Mouse (Mus musculus): ENCODE results near the gene B4galnt1. TPM values are rescaled to one million over a fixed set of nuclear protein-coding genes. Genes with fewer than 3 reads are reported as not detected.
"Not testable (repeated sequence)": the region's sequence is repeated elsewhere in the genome, so short reads cannot be mapped to it uniquely, and the experiment has no call there.

The B4galnt1 gene
- polyA plus RNA-seq, 1 experiment from 2014 or later = 1.2 TPM

- H3K4me1 ChIP-seq = no peaks in the 10 kb centered on the region
- no peak overlapping the region for H3K9ac ChIP-seq
- WGBS = 84% methylated on average over 7 of the region's 7 CpGs
- H3K27ac ChIP-seq (replicated peaks) = no peak overlapping the region
- H3K36me3 ChIP-seq = no peaks in the 10 kb centered on the region
- H3K9me3 ChIP-seq = 0 out of 2 replicates have a peak, but pooled peaks cover 4% of the 10 kb centered on the region
- no peaks in the 10 kb centered on the region for H3K27me3 ChIP-seq (replicated peaks)
- H3K4me3 ChIP-seq = no peak overlapping the region
- no peak for ATAC-seq (ENCODE audit: extremely low read depth, insufficient number of reproducible peaks, low FRiP score, low TSS enrichment)
- no peak overlapping the region for H3K4me2 ChIP-seq
Measured at GRCm38 (mm10) chr10:127144536-127144935, 20.5 kb upstream of the B4galnt1 start.

- ATAC-seq (ENCODE audit: extremely low read depth, insufficient number of reproducible peaks, low FRiP score, low TSS enrichment) = no peak
Measured at GRCm38 (mm10) chr10:127145303-127145702, 19.7 kb upstream of the B4galnt1 start.

GRCm38 (mm10) chr10:127147135-127147534 is 17.9 kb upstream of the B4galnt1 start:
- no peak for ATAC-seq (ENCODE audit: extremely low read depth, insufficient number of reproducible peaks, low FRiP score, low TSS enrichment)
- WGBS = 70% methylated on average over 6 of the region's 6 CpGs
- H3K27ac ChIP-seq (replicated peaks) = no peak overlapping the region

More at GRCm38 (mm10) chr10:127145303-127145702, 19.7 kb upstream of the B4galnt1 start:
- H3K9me3 ChIP-seq = 0 out of 2 replicates have a peak, but pooled peaks cover 4% of the 10 kb centered on the region
- no peak overlapping the region for H3K9ac ChIP-seq
- H3K4me1 ChIP-seq = no peaks in the 10 kb centered on the region
- H3K4me2 ChIP-seq = no peak overlapping the region
- H3K27me3 ChIP-seq (replicated peaks) = no peaks in the 10 kb centered on the region; the same call in 1 of the 2 replicates
- H3K4me3 ChIP-seq = no peak overlapping the region
- H3K36me3 ChIP-seq = no peaks in the 10 kb centered on the region
- WGBS = 58% methylated on average over 5 of the region's 5 CpGs
- no peak overlapping the region for H3K27ac ChIP-seq (replicated peaks)

GRCm38 (mm10) chr10:127150471-127150872 is 14.6 kb upstream of the B4galnt1 start:
- H3K27me3 ChIP-seq (replicated peaks) = no peaks in the 10 kb centered on the region; the same call in 1 of the 2 replicates
- H3K27ac ChIP-seq (replicated peaks) = no peak overlapping the region
- no peak overlapping the region for H3K4me2 ChIP-seq
- H3K4me3 ChIP-seq = no peak overlapping the region
- H3K9ac ChIP-seq = no peak overlapping the region
- H3K9me3 ChIP-seq = 0 out of 2 replicates have a peak, but pooled peaks cover 5% of the 10 kb centered on the region
- 71% methylated on average over 4 of the region's 4 CpGs for WGBS
- no peak for ATAC-seq (ENCODE audit: extremely low read depth, insufficient number of reproducible peaks, low FRiP score, low TSS enrichment)
- no peaks in the 10 kb centered on the region for H3K36me3 ChIP-seq
- no peaks in the 10 kb centered on the region for H3K4me1 ChIP-seq

More at GRCm38 (mm10) chr10:127147135-127147534, 17.9 kb upstream of the B4galnt1 start:
- no peak overlapping the region for H3K4me2 ChIP-seq
- no peaks in the 10 kb centered on the region; the same call in 1 of the 2 replicates for H3K27me3 ChIP-seq (replicated peaks)
- H3K4me3 ChIP-seq = no peak overlapping the region
- no peaks in the 10 kb centered on the region for H3K36me3 ChIP-seq
- no peak overlapping the region for H3K9ac ChIP-seq
- 0 out of 2 replicates have a peak, but pooled peaks cover 4% of the 10 kb centered on the region for H3K9me3 ChIP-seq
- H3K4me1 ChIP-seq = no peaks in the 10 kb centered on the region

- not testable (repeated sequence) for H3K9ac ChIP-seq; H3K4me1 ChIP-seq; H3K27ac ChIP-seq (replicated peaks); H3K9me3 ChIP-seq; H3K27me3 ChIP-seq (replicated peaks); ATAC-seq (ENCODE audit: extremely low read depth, insufficient number of reproducible peaks, low FRiP score, low TSS enrichment); H3K4me3 ChIP-seq; H3K4me2 ChIP-seq; H3K36me3 ChIP-seq
- 81% methylated on average over 3 of the region's 3 CpGs for WGBS
Measured at GRCm38 (mm10) chr10:127151233-127151632, 13.8 kb upstream of the B4galnt1 start.

- not testable (repeated sequence) for H3K9me3 ChIP-seq; H3K36me3 ChIP-seq; H3K4me3 ChIP-seq; H3K27ac ChIP-seq (replicated peaks); ATAC-seq (ENCODE audit: extremely low read depth, insufficient number of reproducible peaks, low FRiP score, low TSS enrichment); H3K27me3 ChIP-seq (replicated peaks); H3K4me1 ChIP-seq; H3K9ac ChIP-seq; H3K4me2 ChIP-seq
- 80% methylated on average over 10 of the region's 10 CpGs for WGBS
Measured at GRCm38 (mm10) chr10:127152556-127152955, 12.5 kb upstream of the B4galnt1 start.

GRCm38 (mm10) chr10:127153323-127153722 is 11.7 kb upstream of the B4galnt1 start:
- Histone ChIP-seq H3K27ac (replicated peaks) (no peak overlapping the region), H3K9me3 (0 out of 2 replicates have a peak, but pooled peaks cover 5% of the 10 kb centered on the region), H3K4me3 (no peak overlapping the region), H3K27me3 (replicated peaks) (no peaks in the 10 kb centered on the region; the same call in 1 of the 2 replicates), H3K36me3 (no peaks in the 10 kb centered on the region), H3K4me1 (no peaks in the 10 kb centered on the region), H3K9ac (no peak overlapping the region), H3K4me2 (no peak overlapping the region)
- 86% methylated on average over 7 of the region's 7 CpGs for whole genome bisulfite sequencing
- ATAC-seq (ENCODE audit: extremely low read depth, insufficient number of reproducible peaks, low FRiP score, low TSS enrichment) = no peak

GRCm38 (mm10) chr10:127154241-127154640 is 10.8 kb upstream of the B4galnt1 start:
- no peak for ATAC-seq (ENCODE audit: extremely low read depth, insufficient number of reproducible peaks, low FRiP score, low TSS enrichment)
- 89% methylated on average over 2 of the region's 2 CpGs for WGBS
- Histone ChIP-seq H3K27me3 (replicated peaks) (no peaks in the 10 kb centered on the region; the same call in 1 of the 2 replicates), H3K36me3 (no peaks in the 10 kb centered on the region), H3K9me3 (0 out of 2 replicates have a peak, but pooled peaks cover 5% of the 10 kb centered on the region), H3K27ac (replicated peaks) (no peak overlapping the region), H3K4me3 (no peak overlapping the region), H3K4me1 (no peaks in the 10 kb centered on the region), H3K9ac (no peak overlapping the region), H3K4me2 (no peak overlapping the region)

- Histone ChIP-seq H3K27ac (replicated peaks) (no peak overlapping the region), H3K9ac (no peak overlapping the region), H3K4me3 (no peak overlapping the region), H3K9me3 (0 out of 2 replicates have a peak, but pooled peaks cover 5% of the 10 kb centered on the region), H3K4me1 (no peaks in the 10 kb centered on the region), H3K36me3 (no peaks in the 10 kb centered on the region), H3K27me3 (replicated peaks) (peaks cover 3% of the 10 kb centered on the region; the same call in 1 of the 2 replicates), H3K4me2 (no peak overlapping the region)
- ATAC-seq (ENCODE audit: extremely low read depth, insufficient number of reproducible peaks, low FRiP score, low TSS enrichment) = no peak
- 81% methylated on average over 5 of the region's 5 CpGs for WGBS
Measured at GRCm38 (mm10) chr10:127154652-127155051, 10.4 kb upstream of the B4galnt1 start.

- no peak for ATAC-seq (ENCODE audit: extremely low read depth, insufficient number of reproducible peaks, low FRiP score, low TSS enrichment)
- Histone ChIP-seq H3K9ac (no peak overlapping the region), H3K27me3 (replicated peaks) (peaks cover 10% of the 10 kb centered on the region; the same call in 1 of the 2 replicates), H3K4me2 (no peak overlapping the region), H3K36me3 (no peaks in the 10 kb centered on the region), H3K9me3 (0 out of 2 replicates have a peak, but pooled peaks cover 5% of the 10 kb centered on the region), H3K4me1 (no peaks in the 10 kb centered on the region), H3K4me3 (no peak overlapping the region), H3K27ac (replicated peaks) (no peak overlapping the region)
- 87% methylated on average over 1 of the region's 1 CpGs for WGBS
Measured at GRCm38 (mm10) chr10:127156089-127156488, 8.9 kb upstream of the B4galnt1 start.

GRCm38 (mm10) chr10:127156511-127156910 is 8.5 kb upstream of the B4galnt1 start:
- Histone ChIP-seq H3K27ac (replicated peaks) (no peak overlapping the region), H3K27me3 (replicated peaks) (peaks cover 10% of the 10 kb centered on the region; the same call in 1 of the 2 replicates), H3K4me1 (no peaks in the 10 kb centered on the region), H3K9me3 (0 out of 2 replicates have a peak, but pooled peaks cover 5% of the 10 kb centered on the region), H3K4me3 (no peak overlapping the region), H3K4me2 (no peak overlapping the region), H3K9ac (no peak overlapping the region), H3K36me3 (no peaks in the 10 kb centered on the region)
- WGBS = 83% methylated on average over 1 of the region's 1 CpGs
- ATAC-seq (ENCODE audit: extremely low read depth, insufficient number of reproducible peaks, low FRiP score, low TSS enrichment) = no peak

GRCm38 (mm10) chr10:127158471-127158870 is 6.6 kb upstream of the B4galnt1 start:
- Histone ChIP-seq H3K27me3 (replicated peaks) (peaks cover 20% of the 10 kb centered on the region), H3K9me3 (no peaks in the 10 kb centered on the region), H3K9ac (no peak overlapping the region), H3K27ac (replicated peaks) (no peak overlapping the region), H3K36me3 (no peaks in the 10 kb centered on the region), H3K4me3 (no peak overlapping the region), H3K4me2 (no peak overlapping the region), H3K4me1 (no peaks in the 10 kb centered on the region)
- 55% methylated on average over 3 of the region's 3 CpGs for WGBS
- no peak for ATAC-seq (ENCODE audit: extremely low read depth, insufficient number of reproducible peaks, low FRiP score, low TSS enrichment)

All from heart, embryonic 13.5 days (tissue).